In the genomic region with DNA sequence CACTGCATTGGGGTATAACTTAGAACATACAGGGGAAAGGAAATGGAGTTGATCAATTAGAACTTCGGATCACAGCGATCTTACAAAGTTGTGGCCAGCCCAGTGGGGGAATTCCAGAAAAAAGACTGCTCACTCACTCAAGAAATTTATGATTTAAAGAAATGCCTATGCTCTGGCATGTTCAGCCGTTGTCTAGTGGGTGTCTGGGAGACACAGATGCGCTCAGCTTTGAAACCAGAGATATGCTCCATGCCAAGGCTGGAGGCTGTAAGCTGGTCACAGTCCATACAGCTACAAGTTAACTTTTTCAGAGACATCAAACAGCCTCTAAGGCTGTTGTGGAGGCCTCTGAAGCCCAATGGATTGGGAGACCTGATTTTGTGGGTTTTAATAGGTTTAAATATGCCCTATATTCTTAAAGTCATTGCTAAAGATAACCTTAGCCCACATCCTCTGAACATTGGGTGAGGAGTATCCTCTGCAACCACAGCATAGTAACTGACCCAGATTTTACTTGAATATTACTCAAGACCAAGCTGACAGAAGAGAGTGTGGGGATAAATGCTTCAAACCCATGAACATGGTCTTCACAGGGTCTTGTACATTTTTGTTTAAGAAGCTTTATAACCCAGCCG, we compare ENCODE assay signal across 19 mouse cellular contexts. TPM values are rescaled to one million over a fixed set of nuclear protein-coding genes. Genes with fewer than 3 reads are reported as not detected.
DNase-seq lines count a peak whose midpoint lies in the region; ATAC-seq and TF ChIP-seq lines count a peak whose summit lies in the region.
"Had no signal": no experiment of that assay in that cellular context is flagged by ENCODE, and none has a peak within 500 bp of the region (broad histone marks: within the 10 kb centered on the region; RNA-seq: fewer than 3 reads in every experiment).

No protein-coding gene starts in this region.

- ATAC-seq in granulocyte monocyte progenitor cell, adult 5-6 weeks (replicated peaks; ENCODE audit: poor library complexity, severe bottlenecking): peak; percentile 46
- ATAC-seq in forebrain, embryonic 14.5 days: no peak
- ATAC-seq: forebrain, embryonic 13.5 days; intestine, embryonic 15.5 days; midbrain, embryonic 13.5 days had no signal

- no peak for TF ChIP-seq RAD21 in MEL (IDR thresholded peaks at IDR 0.05; ENCODE audit: low read depth, low read length)

- whole genome bisulfite sequencing in forebrain, embryonic 14.5 days: 96% methylated on average over 5 of the region's 5 CpGs

- no peak for TF ChIP-seq POLR2A in MEL (IDR thresholded peaks at IDR 0.05; ENCODE audit: control insufficient read depth in 1 of 2, insufficient read depth in 1 of 2, low read depth in 1 of 2, low read length in 2 of 2, poor library complexity in 1 of 2)

- H3K9me3 ChIP-seq in MEL (replicated peaks; ENCODE audit: insufficient read depth, low read length): no peaks in the 10 kb centered on the region
- no peaks in the 10 kb centered on the region for H3K9me3 ChIP-seq in forebrain, embryonic 14.5 days (replicated peaks; ENCODE audit: control insufficient read depth, low read length)
- H3K9me3 ChIP-seq: embryonic facial prominence, embryonic 10.5 days; forebrain, embryonic 13.5 days; intestine, embryonic 15.5 days; limb, embryonic 13.5 days; liver, embryonic 15.5 days; midbrain, embryonic 13.5 days had no signal

- H3K9ac ChIP-seq in MEL (ENCODE audit: control insufficient read depth, low read depth, low read length, poor library complexity, severe bottlenecking): no peak overlapping the region
- no peak overlapping the region for H3K9ac ChIP-seq in forebrain, embryonic 14.5 days (ENCODE audit: low read length)
- H3K9ac ChIP-seq: forebrain, embryonic 13.5 days; intestine, embryonic 15.5 days; limb, embryonic 13.5 days; liver, embryonic 15.5 days; midbrain, embryonic 13.5 days had no signal

- H3K4me2 ChIP-seq in forebrain, embryonic 14.5 days (ENCODE audit: low read length): no peak overlapping the region
- H3K4me2 ChIP-seq: forebrain, embryonic 13.5 days; intestine, embryonic 15.5 days; limb, embryonic 13.5 days; liver, embryonic 15.5 days; midbrain, embryonic 13.5 days had no signal

- H3K27me3 ChIP-seq in MEL (ENCODE audit: control insufficient read depth in 1 of 2, insufficient read depth in 2 of 2, low read length in 2 of 2): no peaks in the 10 kb centered on the region
- H3K27me3 ChIP-seq in splenic B cell, adult 2 months (ENCODE audit: control insufficient read depth, insufficient read depth, low read length, poor library complexity, severe bottlenecking): no peaks in the 10 kb centered on the region
- H3K27me3 ChIP-seq in forebrain, embryonic 14.5 days (replicated peaks; ENCODE audit: control insufficient read depth, insufficient read depth, low read length): no peaks in the 10 kb centered on the region
- H3K27me3 ChIP-seq: forebrain, embryonic 13.5 days; intestine, embryonic 15.5 days; limb, embryonic 13.5 days; liver, embryonic 15.5 days; midbrain, embryonic 13.5 days had no signal

- H3K27ac ChIP-seq in MEL (ENCODE audit: control insufficient read depth, low read depth, low read length): peak overlapping the region; percentile 47
- H3K27ac ChIP-seq in forebrain, embryonic 14.5 days (ENCODE audit: low read depth, low read length): no peak overlapping the region
- H3K27ac ChIP-seq: embryonic facial prominence, embryonic 10.5 days; forebrain, embryonic 13.5 days; intestine, embryonic 15.5 days; limb, embryonic 13.5 days; liver, embryonic 15.5 days; midbrain, embryonic 13.5 days had no signal

- peak; percentile 35 for DNase-seq in CD4-positive helper T cell, adult 2 months (ENCODE audit: low read depth, low spot score)
- DNase-seq in MEL (ENCODE audit: low read depth, low spot score): no peak
- peak; percentile 27 for DNase-seq in splenic B cell, adult 2 months (ENCODE audit: low read depth, low spot score)
- DNase-seq in right cerebral cortex, adult 2 months (ENCODE audit: low spot score in 2 of 2): no peak
- DNase-seq in forebrain, embryonic 14.5 days (ENCODE audit: low spot score): no peak
- no peak for DNase-seq in kidney, adult 9 months
- DNase-seq: adrenal gland, postnatal 25 days; cerebellum, adult 11-12 months; gastrocnemius, postnatal 10 days; layer of hippocampus, postnatal 36 days; right cerebral cortex, postnatal 25 days had no signal

- H3K4me3 ChIP-seq in MEL (ENCODE audit: control insufficient read depth in 1 of 2, insufficient read depth in 1 of 2, low read depth in 2 of 2, low read length in 2 of 2): no peak overlapping the region
- no peak overlapping the region for H3K4me3 ChIP-seq in forebrain, embryonic 14.5 days (ENCODE audit: low read depth, low read length)
- H3K4me3 ChIP-seq: embryonic facial prominence, embryonic 10.5 days; erythroblast, embryonic 14.5 days; forebrain, embryonic 13.5 days; intestine, embryonic 15.5 days; limb, embryonic 13.5 days; liver, embryonic 15.5 days; midbrain, embryonic 13.5 days had no signal

- peaks cover 0 to 33% of the 10 kb centered on the region in 2 experiments; a peak in 3 of 4 replicates for H3K4me1 ChIP-seq in MEL (ENCODE audit: control insufficient read depth in 1 of 2, insufficient read depth in 2 of 2, low read length in 2 of 2)
- peaks cover 13% of the 10 kb centered on the region for H3K4me1 ChIP-seq in forebrain, embryonic 14.5 days (ENCODE audit: control insufficient read depth, insufficient read depth, low read length)
- H3K4me1 ChIP-seq: intestine, embryonic 15.5 days; liver, embryonic 15.5 days had no signal

- no peak for TF ChIP-seq CTCF in MEL (IDR thresholded peaks at IDR 0.05 in 2 of 3, conservative IDR thresholded peaks at IDR 0.05 in 1 of 3; ENCODE audit: control insufficient read depth in 1 of 3, insufficient read depth in 1 of 3, low read depth in 2 of 3, low read length in 3 of 3, poor library complexity in 1 of 3, severe bottlenecking in 1 of 3)

- H3K79me2 ChIP-seq in MEL (ENCODE audit: control insufficient read depth, insufficient read depth, low read length, poor library complexity): no peaks in the 10 kb centered on the region

- peaks cover 0 to 30% of the 10 kb centered on the region in 2 experiments; a peak in 2 of 4 replicates for H3K36me3 ChIP-seq in MEL (ENCODE audit: control insufficient read depth in 1 of 2, insufficient read depth in 2 of 2, low read length in 2 of 2)
- H3K36me3 ChIP-seq in splenic B cell, adult 2 months (ENCODE audit: control insufficient read depth, insufficient read depth, low read length, poor library complexity, severe bottlenecking): no peaks in the 10 kb centered on the region
- no peaks in the 10 kb centered on the region for H3K36me3 ChIP-seq in forebrain, embryonic 14.5 days (ENCODE audit: control insufficient read depth, insufficient read depth, low read length)
- H3K36me3 ChIP-seq: embryonic facial prominence, embryonic 10.5 days; intestine, embryonic 15.5 days; limb, embryonic 13.5 days; liver, embryonic 15.5 days; midbrain, embryonic 13.5 days had no signal

- no peak for TF ChIP-seq EP300 in MEL (IDR thresholded peaks at IDR 0.05; ENCODE audit: low read depth in 1 of 2, low read length in 2 of 2)

TF ChIP-seq in MEL, 35 proteins besides CTCF, POLR2A, EP300 and RAD21:
- no peak for TF ChIP-seq HCFC1 (IDR thresholded peaks at IDR 0.05; ENCODE audit: low read depth, low read length)
- no peak for TF ChIP-seq SMC3 (IDR thresholded peaks at IDR 0.05; ENCODE audit: low read depth, low read length)
- TF ChIP-seq POLR2AphosphoS2 (IDR thresholded peaks at IDR 0.05; ENCODE audit: low read length): no peak
- TF ChIP-seq ZC3H11A (IDR thresholded peaks at IDR 0.05; ENCODE audit: low read depth, low read length): no peak
- TF ChIP-seq MXI1 (IDR thresholded peaks at IDR 0.05; ENCODE audit: low read depth, low read length): no peak
- no peak for TF ChIP-seq ZMIZ1 (IDR thresholded peaks at IDR 0.05; ENCODE audit: low read depth, low read length)
- TF ChIP-seq ZKSCAN1 (IDR thresholded peaks at IDR 0.05; ENCODE audit: low read depth, low read length): no peak
- no peak for TF ChIP-seq TCF12 (IDR thresholded peaks at IDR 0.05; ENCODE audit: low read depth, low read length)
- TF ChIP-seq POLR2AphosphoS5 (IDR thresholded peaks at IDR 0.05; ENCODE audit: borderline replicate concordance, low read depth, low read length): no peak
- TF ChIP-seq USF2 (IDR thresholded peaks at IDR 0.05; ENCODE audit: borderline replicate concordance in 1 of 2, insufficient read depth in 1 of 2, low read depth in 1 of 2, low read length in 2 of 2): no peak
- no peak for TF ChIP-seq RCOR1 (IDR thresholded peaks at IDR 0.05; ENCODE audit: low read depth, low read length)
- TF ChIP-seq JUND (IDR thresholded peaks at IDR 0.05; ENCODE audit: low read depth, low read length): no peak
- TF ChIP-seq TAL1 (IDR thresholded peaks at IDR 0.05; ENCODE audit: low read length): no peak
- no peak for TF ChIP-seq SIN3A (IDR thresholded peaks at IDR 0.05; ENCODE audit: low read length)
- no peak for TF ChIP-seq TBP (IDR thresholded peaks at IDR 0.05; ENCODE audit: low read depth, low read length)
- no peak for TF ChIP-seq CHD1 (IDR thresholded peaks at IDR 0.05; ENCODE audit: low read depth, low read length)
- TF ChIP-seq GABPA (IDR thresholded peaks at IDR 0.05; ENCODE audit: low read depth, low read length): no peak

RNA-seq across cellular contexts. Expression of gene Cd44, which starts 46.5 kb away (rescaled TPM):
- total RNA-seq in MEL (2012; rRNA removed): 43.8 and 58.5 TPM in 2 replicates
- 100 to 1,000 TPM in 1 of 2 experiments, 10 to 100 TPM in 1; 53.9 to 226 TPM for polyA plus RNA-seq in MEL (2012; ENCODE audit: insufficient read depth in 1 of 2, insufficient read length in 2 of 2, low read depth in 1 of 2, low replicate concordance in 2 of 2, missing spikeins in 1 of 2)
- total RNA-seq in granulocyte monocyte progenitor cell, adult 5-6 weeks (2014; fragmentation: Nextera tagmentation): 119 and 145 TPM in 2 replicates
- total RNA-seq in granulocyte monocyte progenitor cell, adult 5-6 weeks (2017): 130 and 135 TPM in 2 replicates
- 2.1 and 2.2 TPM in 2 replicates for polyA plus RNA-seq in forebrain, embryonic 14.5 days (2014; fragmentation: Nextera tagmentation; extraction: Ambion mirVana)

Comparison
In these comparisons a context has a peak if more than half of its experiments do, and no peak if none do; other contexts are left out.
1. DNase-seq: peak in CD4-positive helper T cell, adult 2 months (single experiment) and splenic B cell, adult 2 months (single experiment); none in MEL (single experiment), right cerebral cortex, adult 2 months (0 of 2), forebrain, embryonic 14.5 days (single experiment) and kidney, adult 9 months (single experiment).